Mouse (Mus musculus): ENCODE data around the gene Sarnp.

DNA sequence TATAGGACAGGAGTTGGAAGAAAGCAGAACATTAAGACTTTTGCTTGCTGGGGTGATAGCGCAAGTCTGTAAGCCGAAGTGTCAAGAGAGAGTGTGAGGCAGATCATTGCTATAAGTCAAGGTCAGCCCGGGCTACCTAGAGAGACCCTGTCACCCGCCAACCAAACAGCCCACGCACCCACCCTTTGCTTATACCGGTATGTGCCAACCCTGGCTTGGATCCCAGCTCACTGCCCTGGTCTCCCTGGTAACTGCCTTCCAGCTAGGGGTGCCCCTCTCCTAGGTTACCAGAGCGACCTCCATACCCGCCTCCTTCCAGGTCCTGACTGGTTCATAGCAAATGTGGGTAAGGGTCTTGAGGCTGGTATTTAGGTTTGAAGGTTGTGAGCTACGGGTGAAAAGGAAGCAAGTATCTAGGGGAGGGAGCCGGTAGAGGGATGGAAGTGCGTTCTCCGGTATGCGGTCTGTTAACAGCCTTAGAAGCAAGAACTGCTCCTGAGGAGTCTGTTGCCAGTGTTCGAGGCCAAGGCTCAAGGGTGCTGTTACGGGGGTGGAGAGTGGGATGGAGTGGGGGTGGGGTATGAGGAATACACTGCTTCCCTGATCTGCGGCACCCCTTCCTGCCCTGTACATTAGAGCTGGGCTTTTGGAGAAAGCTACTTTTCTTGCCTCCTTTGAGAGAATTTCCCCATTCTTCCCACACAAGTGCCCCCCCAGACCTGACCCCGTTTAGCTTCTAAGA is 79.0 kb downstream of the Sarnp start:
- TF ChIP-seq CTCF (IDR thresholded peaks at IDR 0.05; ENCODE audit: insufficient read depth, low read length) = no peak
- no peak for TF ChIP-seq POLR2A (IDR thresholded peaks at IDR 0.05; ENCODE audit: borderline replicate concordance, extremely low read depth, low read depth, low read length)

All from lung, adult 2 months (tissue).